Mouse (Mus musculus) left cerebral cortex, adult 6 months (tissue): ENCODE results near the gene Abcb10. TPM values are rescaled to one million over a fixed set of nuclear protein-coding genes. Genes with fewer than 3 reads are reported as not detected.

Experiments
- long read RNA-seq, 2 experiments: library from polyadenylated mRNA; unstranded; transcript quantifications; one replicate each; pipeline ENCODE4 v2.0.0; 2019 to 2020
- polyA plus RNA-seq: library from polyadenylated mRNA; unstranded; fragments of <200 nt; fragmentation: Nextera tagmentation; gene quantifications from 2 replicates; pipeline ENCODE4 v1.2.3, GENCODE M21; 2021

Abcb10 gene
- 5.9 and 8.1 TPM in 2 replicates for polyA plus RNA-seq
- long read RNA-seq, experiment 1, full-length matches to known transcripts: 87 of 116 reads
- long read RNA-seq, experiment 1, partial matches to known transcripts: 7 of 116 reads
- long read RNA-seq, experiment 1, other reads (novel, unspliced or antisense): 22 of 116 reads
- long read RNA-seq, experiment 2, full-length matches to known transcripts: 8 of 13 reads
- long read RNA-seq, experiment 2, partial matches to known transcripts: 0 of 13 reads
- long read RNA-seq, experiment 2, other reads (novel, unspliced or antisense): 5 of 13 reads

GRCm38 (mm10) chr8:123982826-123983400 lies at the start of gene Abcb10:
Gene Abcb10, minus strand, starts transcription at chr8:123983122.

GRCm38 (mm10) chr8:124021237-124022227 lies 38.6 kb upstream of the Abcb10 start, which contains the start of the genes Taf5l and Urb2:
Gene Taf5l, minus strand, starts transcription at chr8:124021397.
Gene Urb2, plus strand, starts transcription at chr8:124021508.

GRCm38 (mm10) chr8:123948942-123949685 lies 33.8 kb downstream of the Abcb10 start, which contains the start of gene Nup133:
Gene Nup133, minus strand, starts transcription at chr8:123949265.

Other genes with a start within 250 kb of the Abcb10 start
- 83.3 and 91.4 TPM in 2 replicates for gene Rab4a, start 177.1 kb downstream of the Abcb10 start, polyA plus RNA-seq
- gene Ccsap, start 122.9 kb downstream of the Abcb10 start, polyA plus RNA-seq: 11.0 and 40.6 TPM in 2 replicates
- gene Acta1, start 88.4 kb downstream of the Abcb10 start, polyA plus RNA-seq: 23.8 and 34.1 TPM in 2 replicates
- 9.8 and 10.1 TPM in 2 replicates for gene Nup133, start 33.9 kb downstream of the Abcb10 start, polyA plus RNA-seq
- gene Taf5l, start 38.3 kb upstream of the Abcb10 start, polyA plus RNA-seq: 7.9 and 13.5 TPM in 2 replicates
- 1.6 and 1.9 TPM in 2 replicates for gene Urb2, start 38.4 kb upstream of the Abcb10 start, polyA plus RNA-seq
- gene Galnt2, start 248.3 kb upstream of the Abcb10 start, polyA plus RNA-seq: 9.4 and 27.5 TPM in 2 replicates